Mouse (Mus musculus) megakaryocyte progenitor cell, adult 5-6 weeks (primary cell): Measurements from ENCODE around the gene Yipf2. TPM values are rescaled to one million over a fixed set of nuclear protein-coding genes. Genes with fewer than 3 reads are reported as not detected.
A peak's percentile ranks its signal among the peaks of the same experiment; 100 is the strongest.
"Not testable (repeated sequence)": the region's sequence is repeated elsewhere in the genome, so short reads cannot be mapped to it uniquely, and the experiment has no call there.

Experiments
- ATAC-seq: replicated peaks from 2 replicates; pipeline ENCODE4 v1.8.0; 2016; ENCODE audit warnings: mild to moderate bottlenecking, moderate TSS enrichment, inconsistent platforms; ENCODE audit not compliant: poor library complexity
- total RNA-seq, 2 experiments: library from RNA; stranded (forward) in 1 of 2; stranded (reverse) in 1 of 2; fragments of 157-497, 149-512 nt in 1 of 2; fragments of 200-1000 nt in 1 of 2; gene quantifications; 2 replicates each; pipeline versions ENCODE4 v1.2.3 to v1.2.4; 2015 to 2017

The Yipf2 gene
- total RNA-seq, 2 experiments from 2014 or later: 6.6 to 19.0 TPM

- ATAC-seq: no peak
These were observed 33.5 kb downstream of the Yipf2 start for GRCm38 (mm10) chr9:21559151-21559550.

GRCm38 (mm10) chr9:21558366-21558765, 34.3 kb downstream of the Yipf2 start:
- peak; percentile 98 for ATAC-seq

- ATAC-seq: no peak
These were observed 35.1 kb downstream of the Yipf2 start for GRCm38 (mm10) chr9:21557556-21557955.

- ATAC-seq: no peak
These were observed 35.6 kb downstream of the Yipf2 start for GRCm38 (mm10) chr9:21556996-21557395.

- no peak for ATAC-seq
These were observed 37.4 kb downstream of the Yipf2 start for GRCm38 (mm10) chr9:21555198-21555742.

- ATAC-seq: no peak
These were observed 38.9 kb downstream of the Yipf2 start for GRCm38 (mm10) chr9:21553607-21554273.

- no peak for ATAC-seq
These were observed 41.6 kb downstream of the Yipf2 start for GRCm38 (mm10) chr9:21551049-21551448.

GRCm38 (mm10) chr9:21547075-21547941, 45.3 kb downstream of the Yipf2 start:
- 0 out of 2 replicates have a peak, but pooled peaks have one; percentile 3 for ATAC-seq

- no peak for ATAC-seq
These were observed 45.9 kb downstream of the Yipf2 start, which contains the start of gene Carm1 for GRCm38 (mm10) chr9:21546789-21547074. TSS of gene Carm1 (plus strand) at chr9:21546894.

GRCm38 (mm10) chr9:21545916-21546788, 46.5 kb downstream of the Yipf2 start:
- peak; percentile 83 for ATAC-seq

GRCm38 (mm10) chr9:21545351-21545915, 47.2 kb downstream of the Yipf2 start:
- peak; percentile 30 for ATAC-seq

- not testable (repeated sequence) for ATAC-seq
These were observed 50.6 kb downstream of the Yipf2 start for GRCm38 (mm10) chr9:21542001-21542400.

- ATAC-seq: peak; percentile 60
These were observed 52.5 kb downstream of the Yipf2 start for GRCm38 (mm10) chr9:21539981-21540753.

Other genes starting within 250 kb of the Yipf2 start
- gene Ilf3, start 225.0 kb downstream of the Yipf2 start, total RNA-seq (2015): 55.7 and 56.9 TPM in 2 replicates
- 97.5 and 100 TPM in 2 replicates for gene Ilf3, start 225.0 kb downstream of the Yipf2 start, total RNA-seq (2017)
- gene Qtrt1, start 181.0 kb downstream of the Yipf2 start, total RNA-seq (2015): 34.0 and 37.9 TPM in 2 replicates
- 16.0 and 27.9 TPM in 2 replicates for gene Qtrt1, start 181.0 kb downstream of the Yipf2 start, total RNA-seq (2017)
- 63.4 and 64.5 TPM in 2 replicates for gene Dnm2, start 167.9 kb downstream of the Yipf2 start, total RNA-seq (2015)
- gene Dnm2, start 167.9 kb downstream of the Yipf2 start, total RNA-seq (2017): 87.0 and 89.9 TPM in 2 replicates
- 8.5 and 8.6 TPM in 2 replicates for gene Tmed1, start 82.6 kb downstream of the Yipf2 start, total RNA-seq (2015)
- gene Tmed1, start 82.6 kb downstream of the Yipf2 start, total RNA-seq (2017): 16.2 and 19.5 TPM in 2 replicates
- gene AB124611, start 66.7 kb downstream of the Yipf2 start, total RNA-seq (2015): 17.9 and 28.6 TPM in 2 replicates
- gene AB124611, start 66.7 kb downstream of the Yipf2 start, total RNA-seq (2017): 29.6 and 45.9 TPM in 2 replicates
- gene Carm1, start 45.9 kb downstream of the Yipf2 start, total RNA-seq (2015): 49.4 and 56.5 TPM in 2 replicates
- gene Carm1, start 45.9 kb downstream of the Yipf2 start, total RNA-seq (2017): 21.1 and 21.8 TPM in 2 replicates
- gene Timm29, start 106 bp downstream of the Yipf2 start, total RNA-seq (2015): 43.8 and 44.9 TPM in 2 replicates
- gene Timm29, start 106 bp downstream of the Yipf2 start, total RNA-seq (2017): 52.1 and 63.7 TPM in 2 replicates
- gene Smarca4, start 23.3 kb upstream of the Yipf2 start, total RNA-seq (2015): 58.8 and 63.2 TPM in 2 replicates
- gene Smarca4, start 23.3 kb upstream of the Yipf2 start, total RNA-seq (2017): 64.0 and 71.1 TPM in 2 replicates
- gene Ldlr, start 130.7 kb upstream of the Yipf2 start, total RNA-seq (2015): 6.5 and 8.5 TPM in 2 replicates
- 14.0 and 14.4 TPM in 2 replicates for gene Ldlr, start 130.7 kb upstream of the Yipf2 start, total RNA-seq (2017)
- gene Spc24, start 167.5 kb upstream of the Yipf2 start, total RNA-seq (2015): 43.2 and 50.1 TPM in 2 replicates
- 128 and 151 TPM in 2 replicates for gene Spc24, start 167.5 kb upstream of the Yipf2 start, total RNA-seq (2017)
- gene Kank2, start 205.9 kb upstream of the Yipf2 start, total RNA-seq (2015): 0.72 and 1.2 TPM in 2 replicates
- gene Kank2, start 205.9 kb upstream of the Yipf2 start, total RNA-seq (2017): 0.71 and 1.2 TPM in 2 replicates
- 0.22 and 1.8 TPM in 2 replicates for gene Angptl8, start 242.7 kb upstream of the Yipf2 start, total RNA-seq (2015)
- 4.0 and 4.7 TPM in 2 replicates for gene Angptl8, start 242.7 kb upstream of the Yipf2 start, total RNA-seq (2017)